Mouse (Mus musculus) heart, adult 2 months (tissue): ENCODE measurements at regions not wholly inside any gene's neighbourhood (a gene's known extent, or its start where the extent isn't known, plus 50 kb on each side); places are given as distances from the start of the nearest gene placed in this dataset.

Source experiments
- DNase-seq, 2 experiments: peaks; one replicate each; pipeline ENCODE4 v3.0.0; 2021
- H3K27ac ChIP-seq: fragments of 200-600 bp; 2 replicates; pipeline ENCODE4 v1.8.1; 2022
- H3K27me3 ChIP-seq: fragments of 200-500 bp; 2 replicates; pipeline ENCODE4 v1.6.1; 2012; ENCODE audit warnings: mild to moderate bottlenecking, low read length, inconsistent platforms, mixed read lengths; ENCODE audit not compliant: control insufficient read depth, insufficient read depth
- H3K36me3 ChIP-seq: fragments of 200-500 bp; 2 replicates; pipeline ENCODE4 v1.6.1; 2012; ENCODE audit warnings: low read length, inconsistent platforms; ENCODE audit not compliant: control insufficient read depth, insufficient read depth
- H3K4me1 ChIP-seq: fragments of 200-500 bp; 2 replicates; pipeline ENCODE4 v1.6.1; 2011; ENCODE audit warnings: low read length; ENCODE audit not compliant: control insufficient read depth, insufficient read depth
- H3K4me3 ChIP-seq: fragments of 200-600 bp; 2 replicates; pipeline ENCODE4 v1.8.1; 2022
- H3K79me2 ChIP-seq: fragments of 200-500 bp; replicated peaks from 2 replicates; pipeline ENCODE4 v1.6.1; 2012; ENCODE audit warnings: mild to moderate bottlenecking, inconsistent platforms, low read length, moderate library complexity, mixed read lengths; ENCODE audit not compliant: control insufficient read depth, insufficient read depth
- H3K9ac ChIP-seq: fragments of 200-500 bp; 2 replicates; pipeline ENCODE4 v1.6.1; 2012; ENCODE audit warnings: low read depth, mild to moderate bottlenecking, control low read depth, inconsistent platforms, low read length, mixed read lengths
- CTCF ChIP-seq: fragments of 200-600 bp; IDR thresholded peaks from 2 replicates; pipeline ENCODE4 v1.8.1; 2022; ENCODE audit warnings: antibody characterized with exemption, mild to moderate bottlenecking, moderate library complexity
- EP300 ChIP-seq: fragments of 200-500 bp; IDR thresholded peaks from 2 replicates; pipeline ENCODE4 v1.6.1; 2011; ENCODE audit warnings: low read depth, low read length, control low read depth; ENCODE audit not compliant: insufficient read depth
- POLR2A ChIP-seq: fragments of 200-500 bp; IDR thresholded peaks from 2 replicates; pipeline ENCODE4 v1.6.1; 2011; ENCODE audit warnings: mild to moderate bottlenecking, low read depth, low read length, control low read depth; ENCODE audit not compliant: insufficient read depth
- WGBS: fragments of 180-500 bp; shearing (Covaris S2); methylation state at CpG from one replicate; pipeline ENCODE4 v1.1.7; 2018; 5-methylcytosine and 5-hydroxymethylcytosine counted together
- intact Hi-C: fragments of 180-260 bp; cut with DNase I; formaldehyde crosslinking; loops from one replicate; pipeline ENCODE4 v1.15.1; 2025

- no peaks in the 10 kb centered on the region for H3K79me2 ChIP-seq
These were observed 585.3 kb upstream of the Zeb2 start for GRCm38 (mm10) chr2:45702511-45702910.

GRCm38 (mm10) chr2:45700578-45700977 lies 583.4 kb upstream of the Zeb2 start:
- Histone ChIP-seq H3K4me3 (no peak overlapping the region), H3K27ac (no peak overlapping the region), H3K4me1 (peaks cover 2% of the 10 kb centered on the region), H3K9ac (no peak overlapping the region), H3K27me3 (no peaks in the 10 kb centered on the region), H3K79me2 (no peaks in the 10 kb centered on the region), H3K36me3 (no peaks in the 10 kb centered on the region)
- no peak for TF ChIP-seq POLR2A
- no peak for TF ChIP-seq EP300
- intact Hi-C loops = no loop called here
- WGBS = 94% methylated on average over 1 of the region's 1 CpGs
- DNase-seq = no peak

More at GRCm38 (mm10) chr2:45702511-45702910, 585.3 kb upstream of the Zeb2 start:
- Histone ChIP-seq H3K27ac (no peak overlapping the region), H3K36me3 (no peaks in the 10 kb centered on the region), H3K27me3 (no peaks in the 10 kb centered on the region), H3K4me3 (no peak overlapping the region), H3K4me1 (peaks cover 2% of the 10 kb centered on the region), H3K9ac (no peak overlapping the region)
- no peak for DNase-seq
- TF ChIP-seq POLR2A (no peak), EP300 (no peak), CTCF (no peak)
- intact Hi-C loops = no loop called here

GRCm38 (mm10) chr2:45693291-45694020 lies 576.3 kb upstream of the Zeb2 start:
- no peak for TF ChIP-seq CTCF
- no peak for TF ChIP-seq POLR2A
- TF ChIP-seq EP300 = no peak
- WGBS = 54% methylated on average over 8 of the region's 8 CpGs
- Histone ChIP-seq H3K4me3 (no peak overlapping the region), H3K9ac (no peak overlapping the region), H3K27me3 (no peaks in the 10 kb centered on the region), H3K79me2 (no peaks in the 10 kb centered on the region), H3K36me3 (peaks cover 5% of the 10 kb centered on the region), H3K4me1 (peaks cover 1% of the 10 kb centered on the region), H3K27ac (peak overlapping the region; percentile 48)
- DNase-seq = peak in 1 of 2 experiments; percentile 8
- intact Hi-C loops = no loop called here

GRCm38 (mm10) chr2:45692819-45693218 lies 575.6 kb upstream of the Zeb2 start:
- intact Hi-C loops = no loop called here
- H3K79me2 ChIP-seq = no peaks in the 10 kb centered on the region
- no peak overlapping the region for H3K9ac ChIP-seq

GRCm38 (mm10) chr2:45688996-45689395 lies 571.8 kb upstream of the Zeb2 start:
- 76% methylated on average over 1 of the region's 1 CpGs for WGBS
- Histone ChIP-seq H3K9ac (no peak overlapping the region), H3K4me1 (peaks cover 1% of the 10 kb centered on the region), H3K79me2 (no peaks in the 10 kb centered on the region), H3K36me3 (peaks cover 5% of the 10 kb centered on the region), H3K27ac (no peak overlapping the region), H3K4me3 (no peak overlapping the region), H3K27me3 (no peaks in the 10 kb centered on the region)
- intact Hi-C loops = loop anchor here (10.0 kb wide), 1 partner anchor 574 kb away; the partner anchor contains the start of gene Zeb2
- no peak for DNase-seq
- TF ChIP-seq POLR2A (no peak), CTCF (no peak), EP300 (no peak)

More at GRCm38 (mm10) chr2:45692819-45693218, 575.6 kb upstream of the Zeb2 start:
- no peaks in the 10 kb centered on the region for H3K27me3 ChIP-seq
- peaks cover 1% of the 10 kb centered on the region for H3K4me1 ChIP-seq
- no peak overlapping the region for H3K4me3 ChIP-seq
- no peak for DNase-seq
- peak overlapping the region; percentile 48 for H3K27ac ChIP-seq
- H3K36me3 ChIP-seq = peaks cover 5% of the 10 kb centered on the region
- 35% methylated on average over 1 of the region's 1 CpGs for WGBS
- no peak for TF ChIP-seq CTCF
- TF ChIP-seq POLR2A = no peak
- no peak for TF ChIP-seq EP300

- H3K27ac ChIP-seq = no peak overlapping the region; the same call in 1 of the 2 replicates
- no peaks in the 10 kb centered on the region for H3K79me2 ChIP-seq
- no peak for TF ChIP-seq POLR2A
- no peak for TF ChIP-seq EP300
- TF ChIP-seq CTCF = no peak
- no peaks in the 10 kb centered on the region; the same call in 1 of the 2 replicates for H3K4me1 ChIP-seq
- intact Hi-C loops = loop anchor here (10.0 kb wide), 1 partner anchor 566 kb away; the partner anchor contains the start of gene Zeb2
- no peaks in the 10 kb centered on the region for H3K27me3 ChIP-seq
- no peak overlapping the region for H3K4me3 ChIP-seq
- 73% methylated on average over 1 of the region's 1 CpGs for WGBS
- H3K36me3 ChIP-seq = no peaks in the 10 kb centered on the region
- DNase-seq = peak in 1 of 2 experiments; percentile 10
- no peak overlapping the region for H3K9ac ChIP-seq
These were observed 564.1 kb upstream of the Zeb2 start for GRCm38 (mm10) chr2:45681251-45681650.
